Mouse (Mus musculus) intestine, embryonic 15.5 days (tissue): ENCODE data around the gene Sox6. TPM values are rescaled to one million over a fixed set of nuclear protein-coding genes. Genes with fewer than 3 reads are reported as not detected.

Experiments used
- ATAC-seq: fragments of 200-750 bp; cut with Nextera tagmentation; 2 replicates; pipeline ENCODE4 v1.8.0; 2017; ENCODE audit warnings: moderate TSS enrichment, moderate library complexity
- H3K27ac ChIP-seq: fragments of 300-500 bp; sonication (generic); 2 replicates; pipeline ENCODE4 v1.5.1; 2015; ENCODE audit warnings: mild to moderate bottlenecking, inconsistent platforms
- H3K27me3 ChIP-seq: fragments of 300-500 bp; sonication (generic); replicated peaks from 2 replicates; pipeline ENCODE4 v1.6.1; 2015; ENCODE audit warnings: inconsistent platforms
- H3K36me3 ChIP-seq: fragments of 300-500 bp; sonication (generic); 2 replicates; pipeline ENCODE4 v1.6.1; 2015; ENCODE audit warnings: inconsistent platforms
- H3K4me1 ChIP-seq: fragments of 300-500 bp; sonication (generic); replicated peaks from 2 replicates; pipeline ENCODE4 v1.6.1; 2015; ENCODE audit warnings: inconsistent platforms
- H3K4me2 ChIP-seq: fragments of 300-500 bp; sonication (generic); replicated peaks from 2 replicates; pipeline ENCODE4 v1.6.1; 2015; ENCODE audit warnings: mild to moderate bottlenecking, inconsistent platforms
- H3K4me3 ChIP-seq: fragments of 300-500 bp; sonication (generic); replicated peaks from 2 replicates; pipeline ENCODE4 v1.5.1; 2015; ENCODE audit warnings: inconsistent platforms
- H3K9ac ChIP-seq: fragments of 300-500 bp; sonication (generic); 2 replicates; pipeline ENCODE4 v1.6.1; 2015; ENCODE audit warnings: inconsistent platforms
- H3K9me3 ChIP-seq: fragments of 300-500 bp; sonication (generic); 2 replicates; pipeline ENCODE4 v1.6.1; 2016; ENCODE audit warnings: inconsistent platforms
- WGBS: fragments of 180-500 bp; shearing (Covaris S2); methylation state at CpG from one replicate; pipeline ENCODE4 v1.1.7; 2015; 5-methylcytosine and 5-hydroxymethylcytosine counted together
- polyA plus RNA-seq: library from polyadenylated mRNA; unstranded; fragments of >200 nt; fragmentation: Nextera tagmentation; extraction: Ambion mirVana; gene quantifications from 2 replicates; pipeline ENCODE4 v1.2.1, GENCODE M21; 2015

Gene Sox6
- polyA plus RNA-seq, 1 experiment from 2014 or later, result 36.1 TPM

DNA sequence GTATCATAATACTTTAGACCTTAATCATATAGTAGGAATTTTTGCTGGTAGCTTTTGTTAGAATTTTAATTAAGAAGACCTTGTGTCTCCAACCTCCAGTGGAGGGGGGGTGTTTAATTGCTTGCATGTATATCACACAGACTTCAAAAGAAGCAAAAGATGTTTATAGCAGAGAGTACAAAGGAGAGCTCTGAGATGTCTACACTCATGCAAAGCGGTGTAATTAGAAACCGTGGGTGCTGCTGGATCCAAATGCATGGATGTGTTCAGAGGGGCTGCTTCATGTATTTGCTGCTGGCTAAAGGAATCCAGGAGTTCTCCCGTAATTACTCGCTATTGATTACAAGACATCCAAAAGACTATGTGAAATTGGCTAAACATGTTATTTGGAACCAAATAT is 347.5 kb downstream of the Sox6 start:
- no peaks in the 10 kb centered on the region for H3K9me3 ChIP-seq
- no peaks in the 10 kb centered on the region for H3K4me1 ChIP-seq
- no peaks in the 10 kb centered on the region for H3K36me3 ChIP-seq
- WGBS, result 74% methylated on average over 4 of the region's 4 CpGs
- H3K4me2 ChIP-seq, result no peak overlapping the region
- H3K9ac ChIP-seq, result no peak overlapping the region
- no peak overlapping the region for H3K4me3 ChIP-seq
- H3K27me3 ChIP-seq, result no peaks in the 10 kb centered on the region
- ATAC-seq, result no peak
- H3K27ac ChIP-seq, result no peak overlapping the region

DNA sequence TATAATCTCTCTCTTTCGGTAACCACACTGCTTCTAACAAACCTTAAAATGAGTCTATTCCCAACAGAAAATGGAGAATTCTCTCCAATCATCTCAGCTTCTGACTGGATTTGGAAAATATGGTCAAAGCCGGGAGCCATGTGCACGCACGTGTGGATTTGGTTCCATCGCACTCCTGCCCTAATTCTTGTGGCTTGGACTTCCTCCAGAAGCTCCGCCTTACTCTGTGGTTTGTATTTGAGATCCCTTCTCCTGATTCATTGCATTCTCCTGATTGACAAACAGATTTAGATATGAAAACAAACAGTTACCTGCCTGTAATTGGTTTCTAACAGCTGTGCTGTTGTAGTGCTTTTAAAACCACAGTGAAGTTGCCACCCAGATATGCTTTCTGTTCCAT is 351.9 kb downstream of the Sox6 start:
- Histone ChIP-seq H3K4me1 (no peaks in the 10 kb centered on the region), H3K36me3 (no peaks in the 10 kb centered on the region), H3K9ac (no peak overlapping the region), H3K27me3 (no peaks in the 10 kb centered on the region), H3K4me2 (no peak overlapping the region), H3K27ac (no peak overlapping the region), H3K4me3 (no peak overlapping the region), H3K9me3 (no peaks in the 10 kb centered on the region)
- ATAC-seq, result no peak
- 85% methylated on average over 6 of the region's 6 CpGs for WGBS

DNA sequence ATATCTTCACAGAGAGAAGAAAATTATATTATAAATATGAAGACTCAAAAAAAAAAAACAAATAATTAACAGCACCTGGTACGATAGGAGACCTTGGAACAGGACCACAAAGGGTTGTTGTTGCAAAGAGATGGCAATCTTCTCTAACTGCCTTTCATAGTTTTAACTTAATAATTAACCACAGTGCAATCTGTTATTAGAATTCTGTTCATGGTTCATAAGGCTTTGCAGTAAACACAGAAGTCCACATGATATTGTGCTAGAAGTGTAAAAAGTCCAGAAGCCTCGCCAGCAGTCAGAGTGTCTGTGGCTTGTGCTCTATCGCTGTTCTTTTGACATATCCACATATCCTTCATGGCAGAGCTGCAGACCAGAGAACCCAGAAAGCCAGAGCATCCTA is 354.5 kb downstream of the Sox6 start:
- no peaks in the 10 kb centered on the region for H3K27me3 ChIP-seq
- no peaks in the 10 kb centered on the region for H3K9me3 ChIP-seq
- WGBS, result 72% methylated on average over 3 of the region's 3 CpGs
- H3K4me3 ChIP-seq, result no peak overlapping the region
- ATAC-seq, result no peak
- no peaks in the 10 kb centered on the region for H3K4me1 ChIP-seq
- no peak overlapping the region for H3K4me2 ChIP-seq
- no peaks in the 10 kb centered on the region for H3K36me3 ChIP-seq
- no peak overlapping the region for H3K27ac ChIP-seq
- H3K9ac ChIP-seq, result no peak overlapping the region

DNA sequence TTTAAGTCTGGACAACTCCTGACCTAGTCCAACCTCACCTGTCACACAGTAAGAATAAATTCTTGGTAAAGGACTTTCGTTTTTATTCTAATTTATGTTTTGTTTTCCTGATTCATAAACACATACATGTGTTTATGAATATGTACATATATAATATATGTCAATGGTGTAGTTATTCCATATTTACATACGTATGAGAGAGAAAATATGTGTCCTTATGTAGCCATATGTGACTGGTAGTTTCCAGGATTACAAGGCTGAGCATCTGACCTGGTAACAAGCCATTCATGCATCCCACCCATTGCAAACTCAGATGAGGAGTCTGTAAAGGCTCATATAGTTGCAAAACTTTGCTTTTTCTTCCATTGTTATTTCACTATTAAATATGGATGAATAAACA is 366.8 kb downstream of the Sox6 start:
- Histone ChIP-seq H3K4me2 (no peak overlapping the region), H3K27ac (no peak overlapping the region), H3K4me1 (peaks cover 3% of the 10 kb centered on the region; the same call in 1 of the 2 replicates), H3K9me3 (no peaks in the 10 kb centered on the region), H3K36me3 (no peaks in the 10 kb centered on the region), H3K27me3 (no peaks in the 10 kb centered on the region), H3K4me3 (no peak overlapping the region), H3K9ac (no peak overlapping the region)
- ATAC-seq, result no peak
- 85% methylated on average over 2 of the region's 2 CpGs for WGBS

DNA sequence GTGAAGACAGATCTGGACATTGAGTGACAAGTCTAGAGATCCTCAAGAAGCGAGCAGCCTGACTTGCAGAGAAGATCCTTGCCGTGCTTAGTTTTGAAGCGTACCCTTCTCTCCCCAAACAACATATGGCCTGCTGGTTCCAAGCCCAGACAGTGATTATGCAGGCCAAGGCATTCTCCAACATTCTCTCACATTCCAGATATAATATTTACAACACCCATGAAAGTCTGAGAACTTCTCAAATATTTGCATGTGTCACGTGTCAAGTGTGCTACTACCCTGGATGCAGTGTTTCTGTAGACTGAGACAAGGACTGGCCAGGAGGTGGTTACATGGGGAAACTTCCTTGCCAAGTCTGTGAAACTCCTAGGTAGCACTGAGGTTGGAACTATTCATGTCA is 367.3 kb downstream of the Sox6 start:
- WGBS, result 60% methylated on average over 4 of the region's 4 CpGs
- H3K4me3 ChIP-seq, result no peak overlapping the region
- no peak overlapping the region for H3K27ac ChIP-seq
- H3K4me1 ChIP-seq, result peaks cover 3% of the 10 kb centered on the region; the same call in 1 of the 2 replicates
- ATAC-seq, result peak; percentile 23; the same call in 1 of the 2 replicates
- H3K36me3 ChIP-seq, result no peaks in the 10 kb centered on the region
- H3K4me2 ChIP-seq, result no peak overlapping the region
- no peaks in the 10 kb centered on the region for H3K27me3 ChIP-seq
- no peaks in the 10 kb centered on the region for H3K9me3 ChIP-seq
- no peak overlapping the region for H3K9ac ChIP-seq

DNA sequence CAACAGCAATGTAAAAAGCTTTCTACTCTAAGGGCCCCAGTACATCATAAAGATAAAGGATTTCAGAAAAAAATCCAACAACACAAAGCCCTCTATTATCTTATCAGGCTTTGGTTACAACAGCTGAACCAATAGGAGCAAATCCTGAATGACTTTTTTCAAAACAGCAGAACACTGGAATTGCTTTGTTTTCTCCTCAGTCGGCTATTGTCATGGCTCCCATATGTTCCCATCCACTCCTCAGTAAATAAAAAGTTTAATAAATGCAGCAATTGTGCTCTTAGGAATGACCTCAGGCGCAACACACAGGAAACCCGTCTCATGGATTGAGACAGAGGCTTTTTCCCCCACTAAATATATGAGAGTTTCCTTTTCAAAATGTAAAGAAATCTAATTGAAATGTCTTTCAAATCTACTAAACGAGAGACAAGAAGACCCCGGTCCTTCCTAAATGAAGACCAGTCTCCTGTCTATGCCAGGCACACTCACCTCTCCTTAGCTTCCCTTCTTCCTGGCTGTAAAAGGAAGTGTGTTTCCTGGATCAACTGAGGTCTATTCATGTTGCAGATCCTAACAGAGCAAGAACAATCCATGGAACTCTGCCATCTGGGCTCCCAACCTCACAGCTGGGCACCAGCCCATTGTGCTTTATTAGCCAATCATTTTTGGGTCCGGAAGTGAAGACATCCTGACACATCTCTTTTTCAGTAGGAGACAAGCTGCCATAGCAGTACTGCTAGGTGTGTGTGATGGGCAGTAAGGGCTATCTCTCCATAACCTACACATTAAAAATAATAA is 369.2 kb downstream of the Sox6 start:
- ATAC-seq, result peak; percentile 64
- no peaks in the 10 kb centered on the region for H3K9me3 ChIP-seq
- H3K27me3 ChIP-seq, result no peaks in the 10 kb centered on the region
- H3K9ac ChIP-seq, result no peak overlapping the region
- H3K4me2 ChIP-seq, result no peak overlapping the region
- H3K4me1 ChIP-seq, result peaks cover 3% of the 10 kb centered on the region; the same call in 1 of the 2 replicates
- WGBS, result 54% methylated on average over 6 of the region's 6 CpGs
- no peak overlapping the region for H3K4me3 ChIP-seq
- no peaks in the 10 kb centered on the region for H3K36me3 ChIP-seq
- H3K27ac ChIP-seq, result no peak overlapping the region

DNA sequence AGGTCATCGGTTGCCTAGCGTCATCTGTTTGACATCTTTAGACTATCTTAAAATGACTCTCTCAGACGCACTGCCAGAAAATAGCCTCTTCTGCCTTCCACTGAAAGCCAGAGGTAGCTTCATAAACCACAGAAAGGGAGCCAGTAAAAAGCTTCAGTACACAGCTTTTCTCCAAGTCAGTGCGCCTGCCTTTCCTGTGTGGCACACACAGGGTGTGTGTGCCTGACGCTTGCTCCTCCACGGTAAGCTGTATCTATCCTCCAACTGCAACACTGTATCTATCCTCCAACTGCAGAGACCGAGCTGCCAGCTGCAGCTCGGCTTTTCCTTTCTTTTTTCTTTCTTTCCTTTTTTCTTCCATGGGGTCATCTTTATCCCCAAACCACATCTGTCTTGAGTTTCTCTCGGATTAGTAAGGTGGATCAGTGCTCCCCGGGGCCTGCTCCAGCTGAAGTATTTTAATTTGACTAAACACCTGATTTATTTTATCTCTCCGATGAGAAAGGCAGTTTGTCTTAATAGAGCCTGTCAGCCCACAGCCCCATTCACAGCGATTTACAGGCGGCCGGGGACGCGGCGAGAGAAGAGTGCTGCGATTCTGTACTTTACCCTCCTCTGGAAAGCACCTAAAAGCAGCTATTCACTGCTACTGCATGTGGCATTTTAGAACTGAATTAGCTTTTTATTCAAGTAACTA is 371.8 kb downstream of the Sox6 start:
- Histone ChIP-seq H3K36me3 (no peaks in the 10 kb centered on the region), H3K27ac (no peak overlapping the region), H3K9ac (no peak overlapping the region), H3K4me1 (peaks cover 3% of the 10 kb centered on the region; the same call in 1 of the 2 replicates), H3K9me3 (no peaks in the 10 kb centered on the region), H3K27me3 (no peaks in the 10 kb centered on the region), H3K4me2 (peak overlapping the region; percentile 39), H3K4me3 (no peak overlapping the region)
- 23% methylated on average over 18 of the region's 18 CpGs for WGBS
- ATAC-seq, result peak; percentile 46

DNA sequence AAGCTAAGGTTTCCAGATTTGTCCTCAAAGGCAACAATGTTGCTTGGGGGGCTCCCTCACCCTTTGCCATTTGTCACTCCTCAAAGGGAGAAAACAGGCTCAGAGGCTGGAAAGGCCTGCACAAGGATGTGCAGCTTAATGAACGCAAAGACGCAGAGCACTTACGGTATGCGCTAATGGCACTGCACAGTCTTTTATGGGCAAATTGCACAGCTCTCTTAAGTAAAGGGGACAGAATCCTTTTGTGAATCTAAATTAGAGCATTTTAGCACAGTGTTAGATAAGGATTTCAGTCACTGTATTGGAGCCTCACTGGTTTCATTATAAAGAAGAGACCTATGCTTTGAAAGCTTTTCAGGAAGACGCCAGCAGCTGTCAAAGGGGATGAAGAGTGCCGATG is 375.2 kb downstream of the Sox6 start:
- H3K4me1 ChIP-seq, result no peaks in the 10 kb centered on the region
- no peaks in the 10 kb centered on the region for H3K27me3 ChIP-seq
- H3K9ac ChIP-seq, result no peak overlapping the region
- H3K27ac ChIP-seq, result no peak overlapping the region
- no peak overlapping the region for H3K4me3 ChIP-seq
- WGBS, result 75% methylated on average over 6 of the region's 6 CpGs
- no peak for ATAC-seq
- no peaks in the 10 kb centered on the region for H3K36me3 ChIP-seq
- no peaks in the 10 kb centered on the region for H3K9me3 ChIP-seq
- no peak overlapping the region for H3K4me2 ChIP-seq

DNA sequence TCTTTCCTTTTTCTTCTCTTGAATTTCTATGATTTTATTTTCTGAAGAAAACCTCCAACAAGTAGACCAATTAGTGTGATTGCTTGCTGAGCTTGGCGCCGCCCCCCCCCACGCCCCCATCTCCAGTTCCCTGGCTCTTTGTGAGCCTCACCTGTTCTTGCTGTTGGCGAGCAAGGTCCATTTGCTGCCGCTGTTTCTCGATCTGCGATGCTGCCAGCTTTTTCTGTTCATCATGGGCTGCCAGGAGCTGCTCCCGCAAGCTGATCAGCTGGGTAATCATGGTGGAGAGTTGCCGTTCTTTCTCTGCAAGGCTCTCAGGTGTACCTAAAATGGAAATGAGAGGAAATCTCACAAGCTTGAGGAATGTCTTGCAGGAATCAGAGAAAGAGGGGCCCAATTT is 376.5 kb downstream of the Sox6 start:
- WGBS, result 77% methylated on average over 9 of the region's 9 CpGs
- H3K4me3 ChIP-seq, result no peak overlapping the region
- H3K27me3 ChIP-seq, result no peaks in the 10 kb centered on the region
- no peaks in the 10 kb centered on the region for H3K36me3 ChIP-seq
- no peak for ATAC-seq
- H3K4me1 ChIP-seq, result no peaks in the 10 kb centered on the region
- no peak overlapping the region for H3K27ac ChIP-seq
- no peak overlapping the region for H3K4me2 ChIP-seq
- no peaks in the 10 kb centered on the region for H3K9me3 ChIP-seq
- no peak overlapping the region for H3K9ac ChIP-seq

DNA sequence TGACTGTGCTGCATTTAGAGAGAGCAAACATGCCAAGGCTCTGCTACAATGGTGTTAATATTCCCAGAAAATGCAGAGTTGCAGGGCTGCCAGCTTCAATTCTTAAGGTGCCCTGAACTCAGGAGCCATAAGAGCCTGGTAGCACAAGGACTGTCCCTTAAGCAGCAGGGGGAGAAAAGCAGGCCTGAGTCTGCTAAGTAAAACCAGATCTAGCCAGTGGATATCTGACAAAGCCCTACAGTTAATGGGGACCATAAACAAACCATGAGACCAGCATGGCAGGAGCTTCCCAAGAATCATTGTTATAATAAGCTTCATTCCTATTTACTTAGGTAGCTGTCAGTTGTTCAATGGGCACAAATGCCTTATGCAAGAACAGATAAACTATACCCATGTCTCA is 391.9 kb downstream of the Sox6 start:
- H3K27ac ChIP-seq, result no peak overlapping the region
- H3K4me3 ChIP-seq, result no peak overlapping the region
- no peaks in the 10 kb centered on the region for H3K27me3 ChIP-seq
- no peaks in the 10 kb centered on the region for H3K9me3 ChIP-seq
- no peaks in the 10 kb centered on the region for H3K4me1 ChIP-seq
- H3K36me3 ChIP-seq, result no peaks in the 10 kb centered on the region
- no peak overlapping the region for H3K4me2 ChIP-seq
- no peak overlapping the region for H3K9ac ChIP-seq
- ATAC-seq, result no peak

DNA sequence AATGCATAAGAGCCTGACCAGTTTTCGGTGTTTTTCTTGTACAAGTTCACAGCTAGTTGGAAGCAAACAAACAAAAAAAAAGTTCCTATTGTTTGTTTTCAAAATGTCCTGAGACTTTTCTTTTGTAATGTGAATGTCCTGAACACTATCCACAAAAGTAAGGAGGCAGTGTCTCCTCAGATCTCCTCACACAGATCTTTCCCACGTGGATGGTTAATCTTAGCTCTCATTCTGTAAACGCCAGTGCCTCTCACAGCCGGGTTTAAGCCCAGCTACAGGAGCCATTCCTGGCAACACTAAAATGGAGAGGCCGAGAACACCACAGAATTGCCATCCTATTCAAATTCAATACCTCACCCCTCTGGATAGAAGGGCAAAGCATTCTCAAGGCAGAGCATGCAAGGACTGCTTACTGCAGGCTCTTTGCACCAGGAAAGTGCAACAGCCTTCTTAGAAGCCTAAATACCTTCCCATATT is 392.6 kb downstream of the Sox6 start:
- Histone ChIP-seq H3K36me3 (no peaks in the 10 kb centered on the region), H3K27ac (no peak overlapping the region), H3K4me3 (no peak overlapping the region), H3K4me2 (no peak overlapping the region), H3K9me3 (no peaks in the 10 kb centered on the region), H3K27me3 (no peaks in the 10 kb centered on the region), H3K9ac (no peak overlapping the region), H3K4me1 (no peaks in the 10 kb centered on the region)
- 41% methylated on average over 5 of the region's 5 CpGs for WGBS
- ATAC-seq, result no peak

DNA sequence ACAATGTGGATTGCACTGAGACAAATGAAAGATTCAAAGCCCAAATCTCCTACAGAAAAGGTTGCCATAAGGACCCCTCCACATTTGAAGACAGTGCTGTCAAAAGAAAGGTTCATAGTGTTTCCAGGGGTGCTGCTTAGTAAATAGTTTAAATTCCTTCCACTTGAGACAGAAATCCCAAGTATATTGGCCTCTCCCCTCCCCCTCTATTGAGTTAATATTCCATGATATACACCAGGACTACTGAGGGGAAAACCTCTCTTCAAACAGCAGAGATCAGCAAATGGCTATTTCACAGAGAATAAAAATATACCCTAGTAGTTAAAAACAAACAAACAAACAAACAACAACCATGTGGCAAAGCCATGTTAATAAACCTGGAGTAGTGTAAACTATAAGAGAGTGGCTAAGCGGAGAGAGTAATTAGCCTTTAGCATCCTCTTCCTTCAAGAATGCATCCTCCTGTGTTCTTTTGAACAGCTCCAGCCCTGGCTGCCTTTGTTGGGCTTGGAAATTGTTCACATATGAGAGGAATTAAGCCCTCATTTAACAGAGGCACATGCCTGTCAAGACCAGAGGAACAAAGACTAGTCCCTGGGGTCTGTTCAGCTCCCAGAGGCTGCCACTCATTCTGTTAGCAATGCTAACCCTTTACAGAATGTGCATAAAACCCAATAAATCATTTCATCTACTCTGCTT is 393.2 kb downstream of the Sox6 start:
- no peak overlapping the region for H3K4me2 ChIP-seq
- H3K4me1 ChIP-seq, result no peaks in the 10 kb centered on the region
- no peak overlapping the region for H3K4me3 ChIP-seq
- WGBS, result 81% methylated on average over 1 of the region's 1 CpGs
- no peaks in the 10 kb centered on the region for H3K36me3 ChIP-seq
- no peaks in the 10 kb centered on the region for H3K27me3 ChIP-seq
- no peaks in the 10 kb centered on the region for H3K9me3 ChIP-seq
- H3K9ac ChIP-seq, result no peak overlapping the region
- H3K27ac ChIP-seq, result no peak overlapping the region
- ATAC-seq, result no peak
